Mouse (Mus musculus) spleen, adult 2 months (tissue): ENCODE results near the gene Tsen54.

Source experiments
- CTCF ChIP-seq: fragments of 200-500 bp; IDR thresholded peaks from 2 replicates; pipeline ENCODE4 v1.5.1; 2011; ENCODE audit warnings: mild to moderate bottlenecking, inconsistent platforms; ENCODE audit not compliant: insufficient read depth, insufficient read length, insufficient replicate concordance; ENCODE audit errors: extremely low read depth
- POLR2A ChIP-seq: fragments of 200-500 bp; IDR thresholded peaks from 2 replicates; pipeline ENCODE4 v1.6.1; 2011; ENCODE audit warnings: low read depth, low read length, inconsistent platforms

GRCm38 (mm10) chr11:115807306-115807705 is 7.2 kb upstream of the Tsen54 start:
- TF ChIP-seq POLR2A (no peak), CTCF (no peak)
